In genomic region chr17:62513635-62514034, GRCm38 (mm10) we compare ENCODE assay signal across 13 mouse cellular contexts.
"Had no signal": no experiment of that assay in that cellular context is flagged by ENCODE, and none has a peak within 500 bp of the region (broad histone marks: within the 10 kb centered on the region; RNA-seq: fewer than 3 reads in every experiment).

No protein-coding gene starts in this region.

- DNase-seq: kidney, adult 2 months; liver; lung, adult 18-20 months; right cerebral cortex, postnatal 14 days; thymus, adult 2 months; thymus, postnatal 25 days had no signal

- H3K4me1 ChIP-seq: limb, embryonic 12.5 days; midbrain, embryonic 13.5 days; stomach, embryonic 15.5 days had no signal

- ATAC-seq: intestine, embryonic 16.5 days; midbrain, embryonic 13.5 days had no signal

- H3K4me2 ChIP-seq: limb, embryonic 12.5 days; midbrain, embryonic 13.5 days; neural tube, embryonic 13.5 days; stomach, embryonic 15.5 days had no signal

- H3K36me3 ChIP-seq: limb, embryonic 12.5 days; midbrain, embryonic 13.5 days; neural tube, embryonic 13.5 days; stomach, embryonic 15.5 days had no signal

- H3K9me3 ChIP-seq: limb, embryonic 12.5 days; midbrain, embryonic 13.5 days; neural tube, embryonic 13.5 days; stomach, embryonic 15.5 days had no signal

- H3K27ac ChIP-seq: left cerebral cortex, adult 2 months; limb, embryonic 12.5 days; liver, embryonic 14.5 days; midbrain, embryonic 13.5 days; neural tube, embryonic 13.5 days; stomach, embryonic 15.5 days had no signal

- H3K9ac ChIP-seq: limb, embryonic 12.5 days; liver, embryonic 14.5 days; midbrain, embryonic 13.5 days; neural tube, embryonic 13.5 days; stomach, embryonic 15.5 days had no signal

- H3K4me3 ChIP-seq: left cerebral cortex, adult 2 months; limb, embryonic 12.5 days; midbrain, embryonic 13.5 days; neural tube, embryonic 13.5 days; stomach, embryonic 15.5 days had no signal

- H3K27me3 ChIP-seq: midbrain, embryonic 13.5 days; neural tube, embryonic 13.5 days; stomach, embryonic 15.5 days had no signal
